Mouse (Mus musculus): ENCODE data around the gene Fbxo2. TPM values are rescaled to one million over a fixed set of nuclear protein-coding genes. Genes with fewer than 3 reads are reported as not detected.
"Not testable (repeated sequence)": the region's sequence is repeated elsewhere in the genome, so short reads cannot be mapped to it uniquely, and the experiment has no call there.

The Fbxo2 gene
- polyA plus RNA-seq, 1 experiment from 2014 or later, result not detected

GRCm38 (mm10) chr4:148185819-148186218 is 25.4 kb downstream of the Fbxo2 start:
- ATAC-seq, result no peak
- no peak overlapping the region for H3K4me2 ChIP-seq (ENCODE audit: low read depth, low read length)

GRCm38 (mm10) chr4:148188767-148189166 is 28.3 kb downstream of the Fbxo2 start:
- 86% methylated on average over 1 of the region's 1 CpGs for WGBS (ENCODE audit: insufficient replicate concordance)
- not testable (repeated sequence) for H3K36me3 ChIP-seq (replicated peaks; ENCODE audit: insufficient read depth, low read length); H3K9ac ChIP-seq (replicated peaks); H3K4me1 ChIP-seq (ENCODE audit: insufficient read depth); H3K4me2 ChIP-seq (ENCODE audit: low read depth, low read length); DNase-seq; H3K27me3 ChIP-seq (ENCODE audit: insufficient read depth, low read length); H3K27ac ChIP-seq (ENCODE audit: low read depth); H3K4me3 ChIP-seq (ENCODE audit: low read depth, low read length); H3K9me3 ChIP-seq (ENCODE audit: low read length)
- peak; percentile 49 for ATAC-seq

More at GRCm38 (mm10) chr4:148185819-148186218, 25.4 kb downstream of the Fbxo2 start:
- Histone ChIP-seq H3K9ac (replicated peaks) (no peak overlapping the region), H3K27me3 (ENCODE audit: insufficient read depth, low read length) (0 out of 2 replicates have a peak, but pooled peaks cover 3% of the 10 kb centered on the region), H3K4me1 (ENCODE audit: insufficient read depth) (no peaks in the 10 kb centered on the region), H3K4me3 (ENCODE audit: low read depth, low read length) (no peak overlapping the region), H3K27ac (ENCODE audit: low read depth) (no peak overlapping the region), H3K36me3 (replicated peaks; ENCODE audit: insufficient read depth, low read length) (no peaks in the 10 kb centered on the region), H3K9me3 (ENCODE audit: low read length) (no peaks in the 10 kb centered on the region)
- 75% methylated on average over 4 of the region's 4 CpGs for WGBS (ENCODE audit: insufficient replicate concordance)
- DNase-seq, result no peak
- TF ChIP-seq CTCF (IDR thresholded peaks at IDR 0.05; ENCODE audit: low read depth), result peak; percentile 41
- no peak for TF ChIP-seq EP300 (IDR thresholded peaks at IDR 0.05; ENCODE audit: low read depth)

GRCm38 (mm10) chr4:148192707-148193245 is 32.4 kb downstream of the Fbxo2 start:
- no peak overlapping the region for H3K9ac ChIP-seq (replicated peaks)
- H3K4me3 ChIP-seq (ENCODE audit: low read depth, low read length), result no peak overlapping the region
- DNase-seq (no peak), ATAC-seq (no peak)
- no peak overlapping the region for H3K4me2 ChIP-seq (ENCODE audit: low read depth, low read length)
- no peak overlapping the region for H3K27ac ChIP-seq (ENCODE audit: low read depth)
- TF ChIP-seq CTCF (IDR thresholded peaks at IDR 0.05; ENCODE audit: low read depth), result no peak
- TF ChIP-seq EP300 (IDR thresholded peaks at IDR 0.05; ENCODE audit: low read depth), result no peak
- H3K36me3 ChIP-seq (replicated peaks; ENCODE audit: insufficient read depth, low read length), result no peaks in the 10 kb centered on the region
- 32% methylated on average over 11 of the region's 11 CpGs for WGBS (ENCODE audit: insufficient replicate concordance)
- no peaks in the 10 kb centered on the region for H3K9me3 ChIP-seq (ENCODE audit: low read length)
- H3K4me1 ChIP-seq (ENCODE audit: insufficient read depth), result peaks cover 3% of the 10 kb centered on the region; the same call in 1 of the 2 replicates
- H3K27me3 ChIP-seq (ENCODE audit: insufficient read depth, low read length), result 0 out of 2 replicates have a peak, but pooled peaks cover 3% of the 10 kb centered on the region

- 0 out of 2 replicates have a peak, but pooled peaks cover 3% of the 10 kb centered on the region for H3K27me3 ChIP-seq (ENCODE audit: insufficient read depth, low read length)
- no peak overlapping the region for H3K27ac ChIP-seq (ENCODE audit: low read depth)
- TF ChIP-seq EP300 (IDR thresholded peaks at IDR 0.05; ENCODE audit: low read depth), result no peak
- no peak for TF ChIP-seq CTCF (IDR thresholded peaks at IDR 0.05; ENCODE audit: low read depth)
- peaks cover 3% of the 10 kb centered on the region; the same call in 1 of the 2 replicates for H3K4me1 ChIP-seq (ENCODE audit: insufficient read depth)
- no peaks in the 10 kb centered on the region for H3K36me3 ChIP-seq (replicated peaks; ENCODE audit: insufficient read depth, low read length)
- H3K4me2 ChIP-seq (ENCODE audit: low read depth, low read length), result no peak overlapping the region
- H3K9ac ChIP-seq (replicated peaks), result no peak overlapping the region
- ATAC-seq (no peak), DNase-seq (no peak)
- H3K4me3 ChIP-seq (ENCODE audit: low read depth, low read length), result no peak overlapping the region
- no peaks in the 10 kb centered on the region for H3K9me3 ChIP-seq (ENCODE audit: low read length)
Measured at GRCm38 (mm10) chr4:148194400-148194799, 34.0 kb downstream of the Fbxo2 start.

DNA sequence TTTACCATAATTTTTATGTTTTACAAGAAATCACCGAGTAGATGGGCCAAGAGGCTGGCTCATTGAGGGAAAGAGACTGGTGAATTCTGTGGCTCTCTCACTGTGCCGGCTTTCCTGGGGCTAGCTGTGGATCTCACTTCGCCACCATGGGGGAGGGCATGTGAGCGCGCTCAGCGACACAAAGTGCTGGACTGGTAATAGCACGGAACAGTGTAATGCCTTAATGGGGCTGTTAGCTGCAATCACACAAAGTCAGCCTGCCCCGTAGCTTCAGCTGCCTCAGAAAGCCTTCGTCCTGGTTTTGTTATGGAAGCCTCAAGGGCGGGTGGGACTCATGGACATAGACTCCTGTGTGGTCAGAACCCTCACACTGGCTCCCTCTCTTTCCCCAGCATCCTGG is 38.3 kb downstream of the Fbxo2 start:
- H3K9ac ChIP-seq (replicated peaks), result no peak overlapping the region
- no peak for ATAC-seq
- H3K4me3 ChIP-seq (ENCODE audit: low read depth, low read length), result no peak overlapping the region
- H3K4me1 ChIP-seq (ENCODE audit: insufficient read depth), result peaks cover 8% of the 10 kb centered on the region; the same call in 1 of the 2 replicates
- no peak for DNase-seq
- no peak for TF ChIP-seq CTCF (IDR thresholded peaks at IDR 0.05; ENCODE audit: low read depth)
- TF ChIP-seq EP300 (IDR thresholded peaks at IDR 0.05; ENCODE audit: low read depth), result no peak
- no peak overlapping the region for H3K4me2 ChIP-seq (ENCODE audit: low read depth, low read length)
- no peak overlapping the region for H3K27ac ChIP-seq (ENCODE audit: low read depth)
- no peaks in the 10 kb centered on the region for H3K36me3 ChIP-seq (replicated peaks; ENCODE audit: insufficient read depth, low read length)
- H3K27me3 ChIP-seq (ENCODE audit: insufficient read depth, low read length), result no peaks in the 10 kb centered on the region
- 54% methylated on average over 10 of the region's 10 CpGs for WGBS (ENCODE audit: insufficient replicate concordance)
- no peaks in the 10 kb centered on the region for H3K9me3 ChIP-seq (ENCODE audit: low read length)

DNA sequence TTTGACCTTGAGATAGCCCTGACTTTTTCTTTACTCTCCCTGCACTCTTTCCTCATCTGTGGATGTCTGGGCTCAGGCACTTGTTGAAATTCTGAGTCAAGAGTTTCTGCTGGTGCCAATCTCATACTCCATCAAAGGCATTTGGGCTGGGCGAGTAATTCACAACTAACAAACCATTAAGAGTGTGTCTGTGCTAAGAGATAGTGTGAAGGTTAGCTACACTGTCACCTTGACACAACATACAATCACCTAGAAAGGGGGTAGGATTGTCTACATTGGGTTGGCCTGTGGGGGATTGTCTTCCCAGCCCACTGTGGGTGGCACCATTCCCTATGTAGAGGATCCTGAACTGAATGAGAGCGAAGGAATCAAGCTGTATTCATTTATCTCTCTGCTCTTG is 43.1 kb downstream of the Fbxo2 start:
- ATAC-seq (peak; percentile 64), DNase-seq (no peak)
- Histone ChIP-seq H3K9ac (replicated peaks) (no peak overlapping the region), H3K36me3 (replicated peaks; ENCODE audit: insufficient read depth, low read length) (no peaks in the 10 kb centered on the region), H3K4me1 (ENCODE audit: insufficient read depth) (peaks cover 7% of the 10 kb centered on the region), H3K27ac (ENCODE audit: low read depth) (peak overlapping the region; percentile 87), H3K9me3 (ENCODE audit: low read length) (no peaks in the 10 kb centered on the region), H3K4me2 (ENCODE audit: low read depth, low read length) (peak overlapping the region; percentile 62), H3K4me3 (ENCODE audit: low read depth, low read length) (0 out of 2 replicates have a peak overlapping the region, but pooled peaks have one; percentile 19), H3K27me3 (ENCODE audit: insufficient read depth, low read length) (no peaks in the 10 kb centered on the region)
- 62% methylated on average over 2 of the region's 2 CpGs for WGBS (ENCODE audit: insufficient replicate concordance)
- no peak for TF ChIP-seq EP300 (IDR thresholded peaks at IDR 0.05; ENCODE audit: low read depth)
- TF ChIP-seq CTCF (IDR thresholded peaks at IDR 0.05; ENCODE audit: low read depth), result no peak
